Mouse (Mus musculus): ENCODE data around the gene Crlf1.

DNA sequence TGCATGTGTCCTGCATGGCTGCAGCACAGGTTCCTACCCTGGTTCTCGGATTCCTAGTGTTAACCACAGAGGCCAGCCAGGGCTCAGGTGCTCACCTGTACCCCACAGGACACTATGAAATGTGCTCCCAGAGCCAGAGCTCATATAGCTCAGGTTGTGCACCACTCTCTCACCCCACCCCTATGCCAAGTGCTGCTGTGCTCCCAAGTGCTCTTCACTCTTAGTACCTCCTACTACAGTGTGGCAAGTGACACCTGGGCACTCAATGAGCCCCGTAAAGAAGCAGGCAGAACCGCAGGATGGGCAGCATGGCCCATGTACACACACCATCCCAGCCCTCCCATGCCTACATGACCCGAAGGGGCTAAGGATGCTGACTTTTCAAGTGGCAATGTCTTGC lies 24.2 kb upstream of the Crlf1 start:
- TF ChIP-seq CTCF (IDR thresholded peaks at IDR 0.05; ENCODE audit: insufficient read depth, low read depth, low read length) (no peak), POLR2A (IDR thresholded peaks at IDR 0.05; ENCODE audit: insufficient read depth, low read depth, low read length) (no peak)
